Mouse (Mus musculus): ENCODE results near the gene Igsf10.

GRCm38 (mm10) chr3:59341647-59342427 is 2.4 kb downstream of the Igsf10 start:
- TF ChIP-seq CTCF (IDR thresholded peaks at IDR 0.05; ENCODE audit: control insufficient read depth, insufficient read depth, insufficient replicate concordance, low read depth, low read length): no peak
- TF ChIP-seq POLR2A (IDR thresholded peaks at IDR 0.05; ENCODE audit: control insufficient read depth, low read depth, low read length): no peak

Data from testis, adult 2 months (tissue).